Mouse (Mus musculus) lung, postnatal 0 days (tissue): Measurements from ENCODE around the gene Nppa.

Experiments
- CTCF ChIP-seq: IDR thresholded peaks from 2 replicates; pipeline ENCODE4 v1.5.1; 2016; ENCODE audit warnings: antibody characterized with exemption, mild to moderate bottlenecking
- EP300 ChIP-seq: IDR thresholded peaks from 2 replicates; pipeline ENCODE4 v1.6.1; 2016; ENCODE audit warnings: antibody characterized with exemption, mild to moderate bottlenecking, control low read depth

- TF ChIP-seq CTCF (no peak), EP300 (no peak)
Measured at GRCm38 (mm10) chr4:147963623-147964022, 36.9 kb upstream of the Nppa start.
